Mouse (Mus musculus) neural tube, embryonic 10.5 days (tissue): ENCODE measurements around the gene Rnf220.

Experiments used
- DNase-seq: peaks from one replicate; pipeline ENCODE4 v3.0.0-alpha.2; 2017; ENCODE audit warnings: low spot score; ENCODE audit errors: extremely low spot score

Rnf220 gene

DNA sequence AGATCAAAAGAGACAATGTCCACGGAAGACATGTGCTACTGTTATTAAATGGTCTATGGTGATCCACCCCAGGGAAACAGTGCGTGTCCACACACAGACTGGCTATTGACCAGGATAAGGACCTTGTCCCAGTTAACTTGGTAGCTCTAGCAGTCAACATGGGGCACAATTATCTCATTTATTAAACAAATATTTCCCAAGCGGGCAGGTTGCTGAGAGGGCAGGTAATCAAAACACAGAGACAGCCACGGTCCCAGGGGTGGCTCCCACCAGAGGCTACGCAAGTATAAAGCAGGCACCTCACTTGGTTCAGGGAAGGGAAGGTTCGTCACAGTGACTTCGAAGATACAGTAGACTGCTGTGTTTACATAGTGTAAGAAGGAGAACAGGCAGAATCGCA lies 153.5 kb downstream of the Rnf220 start:
- no peak for DNase-seq

DNA sequence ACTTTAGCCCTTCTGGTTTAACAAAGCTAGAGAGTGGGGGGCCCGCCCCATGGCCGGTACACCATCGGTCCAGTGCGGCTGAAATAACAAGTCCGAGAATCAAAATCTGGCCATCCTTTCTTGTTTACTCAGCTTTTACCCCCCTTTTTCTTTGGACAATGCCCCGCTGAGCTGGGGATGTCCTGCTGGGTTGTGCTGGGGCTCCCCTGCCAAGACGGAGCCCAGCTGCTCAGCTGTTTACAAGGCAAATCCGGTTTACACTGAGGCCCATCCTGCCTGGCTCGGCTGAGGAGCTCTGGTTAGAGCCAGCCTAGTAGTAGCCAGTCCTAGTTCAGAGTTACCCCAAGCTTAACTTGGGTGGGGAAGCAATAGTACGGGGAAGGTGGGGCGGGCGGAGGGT lies 154.1 kb downstream of the Rnf220 start:
- no peak for DNase-seq

DNA sequence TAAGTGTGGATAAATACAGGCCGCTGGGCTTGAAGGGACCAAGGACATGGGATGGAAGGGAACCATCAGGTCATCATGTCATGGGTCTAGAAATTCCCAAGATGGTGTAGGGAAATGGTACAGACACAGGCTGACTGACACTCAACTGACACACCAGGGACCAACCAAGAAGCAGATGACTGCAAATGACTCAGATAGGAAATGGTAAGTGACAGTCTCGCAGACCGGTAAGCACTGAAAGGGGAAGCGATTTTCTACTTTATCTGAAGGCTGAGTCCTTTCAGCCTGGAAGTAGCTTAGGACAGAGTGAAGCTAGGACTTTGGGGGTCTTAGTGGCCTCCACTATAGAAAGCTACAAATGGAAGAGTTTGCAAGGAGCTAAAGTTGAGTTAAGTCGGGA lies 155.6 kb downstream of the Rnf220 start:
- DNase-seq: no peak

DNA sequence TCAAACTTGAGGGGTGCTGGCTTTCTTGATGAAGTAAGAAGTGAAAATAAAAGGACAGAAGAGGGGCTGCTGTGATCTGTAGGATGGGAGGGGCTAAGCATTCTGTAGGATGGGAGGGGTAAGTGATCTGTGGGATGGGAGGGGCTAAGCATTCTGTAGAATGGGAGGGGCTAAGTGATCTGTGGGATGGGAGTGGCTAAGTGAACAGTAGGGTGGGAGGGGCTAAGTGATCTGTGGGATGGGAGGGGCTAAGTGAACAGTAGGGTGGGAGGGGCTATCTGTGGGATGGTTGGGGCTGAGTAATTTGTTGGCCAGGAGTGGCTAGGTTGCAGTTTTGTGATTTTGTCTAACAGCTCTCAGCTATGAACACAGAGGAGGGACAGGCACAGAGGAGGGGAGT lies 157.1 kb downstream of the Rnf220 start:
- no peak for DNase-seq

DNA sequence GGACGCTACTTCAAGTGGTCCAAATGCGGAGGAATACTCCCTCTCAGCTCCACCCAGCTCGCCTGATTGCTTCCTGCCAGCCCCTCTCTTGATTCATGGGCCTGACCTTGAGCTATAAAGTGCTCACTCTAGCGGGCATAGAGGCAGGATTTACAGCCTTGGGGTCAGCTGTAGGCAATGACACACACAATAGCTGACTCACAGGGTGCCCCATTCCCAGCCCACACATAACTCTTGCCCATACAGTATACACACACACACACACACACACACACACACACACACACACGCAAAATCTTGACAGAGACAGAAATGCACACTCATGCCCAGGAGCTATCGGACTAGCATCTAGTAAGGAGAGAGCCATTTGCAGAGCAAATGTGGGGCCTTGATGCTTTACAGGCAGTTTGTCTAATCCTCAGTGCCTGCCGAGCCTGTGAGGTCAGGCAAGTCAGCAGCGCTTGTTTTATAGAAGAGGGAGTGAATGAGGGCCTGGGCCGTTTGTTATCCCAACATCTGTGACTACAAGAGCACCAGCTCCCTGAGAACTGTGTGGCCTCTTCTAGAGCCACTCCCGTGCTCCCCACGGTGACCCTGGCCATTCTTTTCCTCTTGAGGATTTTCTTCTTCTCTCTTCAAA lies 165.9 kb downstream of the Rnf220 start:
- peak; percentile 71 for DNase-seq

DNA sequence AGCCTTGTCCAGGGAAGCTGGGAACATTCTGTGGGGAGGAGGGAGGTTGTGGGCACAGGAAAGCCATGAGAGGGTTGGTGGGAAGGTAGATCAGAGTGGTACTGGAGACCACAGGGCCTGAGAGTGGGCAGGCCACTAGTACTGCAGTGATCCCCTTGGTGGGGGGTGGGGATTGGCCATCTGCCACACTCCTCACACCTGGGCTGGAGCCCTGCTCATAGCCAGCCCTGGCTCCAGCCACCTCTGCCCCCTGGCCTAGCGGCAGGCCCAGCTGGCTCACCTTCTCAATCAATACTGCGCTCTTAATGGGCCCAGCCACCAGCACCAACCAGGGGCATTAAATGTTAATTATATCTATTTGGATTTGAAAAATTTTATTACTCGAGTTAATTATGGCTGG lies 166.7 kb downstream of the Rnf220 start:
- DNase-seq: no peak

DNA sequence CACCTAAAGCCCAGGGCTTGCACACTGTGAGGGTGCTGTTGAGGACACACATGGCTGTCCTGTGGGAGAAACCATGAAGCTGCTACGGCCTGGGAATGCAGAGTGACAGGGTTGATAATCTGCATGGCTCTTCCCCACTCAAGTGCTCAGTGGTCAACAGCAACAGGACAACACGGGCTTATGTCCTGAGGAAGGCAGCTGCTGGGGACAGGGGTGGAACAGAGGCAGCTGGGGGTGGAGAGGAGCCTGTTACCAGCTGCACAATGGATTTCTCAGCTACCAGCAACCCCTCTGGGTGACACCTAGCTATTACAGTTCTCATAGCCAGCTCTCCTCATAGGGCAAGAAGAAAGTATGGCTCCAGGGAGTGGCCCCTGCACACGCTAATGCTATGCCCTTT lies 169.9 kb downstream of the Rnf220 start:
- no peak for DNase-seq

DNA sequence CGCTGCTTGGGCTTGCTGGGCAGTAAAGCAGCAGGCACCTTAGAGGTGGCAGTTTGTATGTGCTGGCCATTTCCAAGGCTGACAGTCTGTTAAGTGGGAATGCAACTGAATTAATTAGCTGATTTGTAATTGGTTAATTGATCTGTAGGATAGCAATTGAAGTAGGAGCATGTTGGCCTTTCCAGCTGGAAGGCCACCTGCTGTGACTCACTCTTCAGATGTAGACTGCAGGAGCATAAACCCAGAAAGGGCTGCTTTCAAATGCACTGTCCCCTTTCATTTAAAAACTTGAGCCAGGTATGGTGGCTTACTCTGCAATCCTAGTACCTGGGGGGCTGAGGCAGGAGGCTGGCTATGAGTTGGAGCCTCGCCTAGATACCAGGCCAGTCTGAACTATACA lies 171.8 kb downstream of the Rnf220 start:
- DNase-seq: no peak

DNA sequence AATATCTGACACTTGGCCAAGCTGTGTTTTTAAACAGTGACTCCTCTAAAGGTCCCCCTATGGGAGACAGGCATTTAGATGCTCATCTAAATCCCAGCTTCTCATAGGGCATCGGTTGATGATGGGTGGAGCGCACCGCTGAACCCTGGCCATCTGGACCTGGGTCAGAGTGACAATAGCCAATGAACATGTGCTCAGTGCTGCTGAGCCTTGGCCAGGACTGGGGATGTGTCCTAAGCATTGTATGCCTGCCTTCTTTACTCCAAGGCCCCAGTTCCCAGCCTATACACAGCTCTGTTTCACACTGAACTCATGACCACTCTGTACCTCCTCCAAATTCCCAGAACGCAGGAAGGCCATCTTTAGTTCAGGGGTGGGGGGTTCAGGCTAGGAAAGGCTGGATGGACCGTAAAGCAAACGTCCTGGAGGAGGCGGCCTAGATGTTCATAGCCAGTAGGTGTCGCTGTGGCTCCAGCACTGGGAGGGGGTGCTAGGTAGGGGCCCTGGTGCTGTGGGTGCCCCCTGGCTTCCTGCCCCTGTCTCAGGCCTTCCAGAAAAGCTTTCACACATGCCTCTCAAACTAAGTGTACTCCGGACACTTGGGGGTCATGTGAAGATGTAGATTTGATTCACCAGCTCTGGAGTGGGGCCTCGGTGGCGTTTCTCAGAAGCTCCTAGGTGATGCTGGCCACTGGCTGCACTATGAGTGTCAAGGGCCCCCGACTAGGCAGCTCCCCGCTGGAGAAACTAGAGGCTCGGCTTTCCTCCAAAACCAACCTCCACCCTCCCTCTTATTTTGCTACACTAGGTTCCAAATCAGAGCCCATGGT lies 173.1 kb downstream of the Rnf220 start:
- peak; percentile 75 for DNase-seq

DNA sequence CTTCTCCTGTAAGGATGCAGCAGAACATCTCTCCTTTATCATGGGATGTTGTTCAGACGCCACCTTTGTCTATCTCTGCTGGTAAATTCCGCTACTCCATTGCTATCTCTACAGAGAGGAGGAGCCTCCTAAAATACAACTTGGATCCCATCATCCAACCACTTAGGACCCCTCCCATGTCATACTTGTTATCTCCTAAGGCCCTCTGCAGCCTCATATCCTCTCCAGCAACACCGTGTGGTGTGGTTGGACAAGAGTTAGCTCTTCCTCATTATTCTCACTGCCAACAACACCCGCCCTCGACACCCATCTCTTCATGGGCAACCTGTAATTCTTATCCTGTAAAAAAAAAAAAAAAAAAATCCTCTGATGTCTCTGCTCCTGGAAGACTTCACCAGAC lies 175.8 kb downstream of the Rnf220 start:
- no peak for DNase-seq

DNA sequence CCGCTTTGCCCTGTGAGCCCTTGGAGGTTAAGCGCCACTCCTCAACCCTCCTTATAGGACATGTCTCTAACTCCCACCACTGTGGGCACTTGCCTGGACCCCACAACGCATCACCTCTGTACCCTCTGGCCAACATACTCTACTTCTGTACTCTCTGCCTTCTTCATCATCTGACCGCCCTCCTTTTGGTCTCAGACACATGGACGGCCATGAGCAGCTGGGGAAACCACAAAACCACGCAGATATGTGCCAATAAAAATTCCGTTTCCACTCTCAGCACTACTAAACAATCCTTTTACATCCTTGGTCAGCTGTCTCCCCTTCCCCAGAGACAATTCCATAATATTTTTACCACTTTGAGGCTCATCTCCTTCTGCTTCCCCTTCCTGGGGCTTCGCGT lies 178.3 kb downstream of the Rnf220 start:
- no peak for DNase-seq

DNA sequence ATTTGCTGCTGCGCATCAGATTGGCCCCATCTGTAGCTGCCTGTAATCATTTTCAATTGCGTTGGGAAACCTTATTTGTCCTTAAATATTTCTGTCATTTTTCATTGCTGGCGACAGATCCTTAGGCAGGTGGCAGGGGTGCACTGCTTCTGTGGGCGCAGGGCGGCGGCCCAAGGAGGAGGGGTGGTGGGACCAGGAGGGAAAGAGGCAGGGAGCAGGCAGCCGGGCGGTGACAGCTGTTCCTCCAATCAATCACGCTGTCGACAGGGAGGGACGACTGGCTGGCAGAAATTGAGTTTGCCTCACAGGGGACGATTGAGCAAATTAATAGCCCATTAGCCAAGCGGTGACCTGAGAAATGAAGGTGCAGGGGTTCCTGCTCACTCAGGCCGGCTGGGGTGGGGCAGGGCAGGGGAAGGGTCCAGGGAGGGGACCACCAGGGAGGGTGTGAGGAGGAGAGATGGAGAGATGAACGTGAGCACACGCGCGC lies 179.1 kb downstream of the Rnf220 start:
- peak; percentile 70 for DNase-seq

DNA sequence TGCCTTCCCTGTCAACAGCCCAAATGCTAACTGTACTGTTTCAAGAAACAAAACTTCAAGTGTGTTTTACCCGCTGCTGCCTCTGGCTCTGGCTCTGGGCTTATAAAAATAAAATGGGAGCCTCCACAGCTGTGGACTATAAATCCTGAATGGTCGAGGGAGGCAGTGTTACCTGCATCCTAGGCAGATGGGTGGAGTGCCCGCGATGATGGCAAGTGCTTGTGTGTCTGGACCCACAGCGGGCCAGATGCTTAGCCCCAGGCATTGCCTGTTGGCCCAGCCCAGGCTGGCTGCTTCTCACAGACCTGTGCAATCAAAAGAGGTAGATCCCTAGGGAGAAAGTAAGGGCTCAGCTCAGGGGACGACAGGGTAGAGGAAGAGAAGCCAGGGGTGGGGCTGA lies 180.1 kb downstream of the Rnf220 start:
- DNase-seq: no peak

DNA sequence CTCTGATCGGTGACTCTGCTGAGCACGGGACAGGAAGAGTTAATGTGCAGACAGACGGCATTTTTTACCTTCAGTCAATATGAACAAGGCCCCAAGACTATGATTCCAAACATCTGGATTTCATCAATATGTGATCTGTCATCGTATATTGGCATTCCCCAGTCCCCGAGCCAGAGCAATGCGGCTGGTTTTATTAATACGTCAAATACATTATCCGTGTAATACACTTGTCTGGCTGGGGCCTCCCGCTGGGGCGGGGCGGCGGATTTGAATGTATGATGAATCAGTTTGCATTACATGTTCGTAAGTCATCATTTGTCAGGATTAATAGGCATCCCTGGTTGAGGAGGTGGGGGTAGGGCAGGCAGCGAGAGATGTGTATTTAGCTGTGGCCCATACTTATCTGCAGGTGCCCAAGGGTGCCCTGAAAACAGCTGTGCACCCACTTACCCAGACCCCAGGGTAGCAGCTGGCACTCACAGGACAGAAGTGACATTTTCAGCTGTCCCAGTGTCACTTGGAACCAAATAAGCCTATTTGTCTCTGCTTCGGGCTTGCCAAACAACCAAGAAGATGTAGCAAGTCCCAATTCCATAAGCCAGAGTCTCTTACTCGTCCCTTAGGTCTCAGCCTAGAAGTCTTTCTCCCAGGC lies 181.9 kb downstream of the Rnf220 start:
- no peak for DNase-seq

DNA sequence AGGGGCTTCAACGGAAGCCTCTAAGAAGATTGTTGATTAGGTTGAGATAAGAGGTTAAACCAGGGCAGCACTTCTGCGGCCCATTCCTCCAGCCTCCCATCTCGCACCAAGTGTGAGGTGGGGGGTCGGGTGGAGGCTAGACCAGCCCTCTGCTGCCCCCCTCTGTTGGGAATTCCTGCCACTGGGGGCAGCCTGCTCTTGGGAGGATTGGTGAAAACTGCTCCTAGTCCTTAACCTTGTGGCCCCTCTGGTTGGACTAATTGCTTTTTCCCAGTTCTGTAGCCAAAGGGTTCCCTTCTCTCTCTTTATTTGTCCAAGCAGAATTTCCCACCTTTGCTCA lies 183.8 kb downstream of the Rnf220 start:
- DNase-seq: no peak

DNA sequence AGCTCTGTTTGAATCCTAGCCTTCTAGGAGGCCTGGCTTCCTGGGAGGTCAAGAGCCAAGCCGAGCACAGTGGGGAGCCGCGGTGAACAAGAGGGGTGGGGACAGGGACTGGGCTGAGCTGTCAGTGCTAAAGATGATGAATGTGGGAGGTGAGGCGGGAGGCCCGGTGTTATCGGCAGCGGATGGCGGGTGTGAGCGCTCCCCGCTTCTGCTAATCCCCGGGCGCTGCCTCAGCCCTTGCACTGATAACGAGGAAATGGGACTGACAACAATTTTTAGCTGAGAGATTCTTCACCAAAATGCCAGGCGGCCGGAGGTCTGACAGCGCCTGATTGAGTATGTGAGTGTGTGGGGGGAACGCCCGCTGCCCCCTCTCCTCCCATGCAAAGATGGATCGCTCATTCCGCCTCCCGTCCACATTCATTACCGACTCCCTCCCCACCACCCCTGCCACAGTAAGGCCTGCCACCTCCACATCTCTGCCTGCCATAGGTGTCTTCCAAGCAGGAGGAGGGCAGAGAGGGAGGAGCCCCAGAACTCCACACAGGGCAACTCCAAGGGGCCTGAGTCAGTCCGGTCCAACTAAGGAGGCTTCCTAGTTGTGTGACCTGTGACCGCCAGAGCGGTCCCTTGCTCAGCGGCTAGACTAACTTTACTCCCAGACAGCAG lies 184.3 kb downstream of the Rnf220 start:
- peak; percentile 61 for DNase-seq

DNA sequence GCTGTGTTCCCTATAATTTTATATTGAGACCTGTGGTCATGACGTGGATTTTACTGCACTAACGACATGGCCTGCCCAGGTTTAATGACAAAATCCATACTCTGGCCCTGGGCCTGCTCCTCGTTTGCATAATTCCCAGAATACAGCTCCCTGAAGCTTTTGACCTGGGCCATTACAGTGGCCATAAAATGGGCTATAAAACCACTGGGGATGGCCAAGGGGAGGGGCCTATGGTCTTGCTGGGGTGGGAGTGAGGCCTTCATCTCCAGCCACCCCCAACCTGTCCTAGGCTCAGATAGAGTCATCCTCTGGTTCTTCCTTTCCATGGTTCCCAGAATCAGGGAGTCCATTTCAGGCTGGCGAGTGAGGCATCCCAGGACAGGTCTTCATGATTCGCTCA lies 185.0 kb downstream of the Rnf220 start:
- no peak for DNase-seq

DNA sequence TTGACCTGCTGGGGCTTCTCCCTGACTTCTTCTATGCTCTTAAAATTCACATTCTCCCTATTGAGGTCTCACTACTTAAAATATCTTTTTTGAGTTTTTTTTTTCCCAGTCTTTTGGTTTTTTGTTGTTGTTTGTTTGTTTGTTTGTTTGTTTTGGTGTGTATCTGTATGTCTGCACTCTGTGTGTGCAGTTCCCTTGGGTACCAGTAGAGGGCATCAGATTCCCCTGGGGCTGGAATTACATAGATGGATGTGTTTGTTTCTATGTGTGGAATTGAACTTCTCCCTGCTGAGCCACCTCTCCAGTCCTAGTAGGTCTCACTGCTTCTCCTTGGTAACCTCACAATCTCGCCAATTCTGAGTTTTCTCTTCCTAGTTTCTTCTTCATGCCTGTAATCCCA lies 187.4 kb downstream of the Rnf220 start:
- no peak for DNase-seq

DNA sequence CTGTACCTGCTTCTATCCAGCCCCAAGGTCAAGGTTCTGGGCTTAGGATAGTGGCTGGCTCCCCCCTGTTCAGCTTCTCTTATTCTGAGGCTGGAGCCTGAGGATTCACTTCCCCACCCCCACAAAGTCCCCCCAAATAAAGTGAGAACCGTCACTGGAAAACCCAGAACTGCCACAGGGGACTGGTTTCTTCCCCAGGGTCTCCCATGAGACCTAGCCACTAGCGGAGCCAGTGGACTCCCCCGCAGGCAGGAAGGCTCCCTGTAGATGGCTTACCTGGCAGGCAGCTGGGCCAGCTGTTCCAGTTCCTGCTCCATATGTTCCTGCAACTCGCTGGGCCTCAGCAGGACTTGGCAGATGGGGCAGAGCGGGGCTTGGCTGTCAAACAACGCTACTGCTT lies 189.6 kb downstream of the Rnf220 start:
- no peak for DNase-seq

DNA sequence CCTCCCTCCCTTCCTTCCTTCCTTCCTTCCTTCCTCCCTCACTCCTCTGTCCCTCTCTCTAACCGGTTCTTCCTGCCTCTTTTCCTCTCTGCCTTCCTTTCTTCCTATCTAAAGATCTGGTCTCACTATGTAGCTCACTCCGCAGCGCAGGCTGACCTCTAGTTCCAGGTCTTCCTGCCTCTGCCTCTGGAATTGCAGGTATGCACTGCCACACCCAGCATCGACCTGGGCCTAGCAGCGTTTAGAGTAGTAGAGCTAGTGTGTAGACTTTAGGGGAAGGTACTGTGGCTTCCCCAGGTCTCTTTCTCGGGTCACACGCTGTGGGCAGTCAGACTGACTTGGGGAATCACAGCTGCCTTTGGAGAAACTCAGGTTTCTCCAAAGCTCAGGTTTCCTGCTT lies 191.4 kb downstream of the Rnf220 start:
- no peak for DNase-seq

DNA sequence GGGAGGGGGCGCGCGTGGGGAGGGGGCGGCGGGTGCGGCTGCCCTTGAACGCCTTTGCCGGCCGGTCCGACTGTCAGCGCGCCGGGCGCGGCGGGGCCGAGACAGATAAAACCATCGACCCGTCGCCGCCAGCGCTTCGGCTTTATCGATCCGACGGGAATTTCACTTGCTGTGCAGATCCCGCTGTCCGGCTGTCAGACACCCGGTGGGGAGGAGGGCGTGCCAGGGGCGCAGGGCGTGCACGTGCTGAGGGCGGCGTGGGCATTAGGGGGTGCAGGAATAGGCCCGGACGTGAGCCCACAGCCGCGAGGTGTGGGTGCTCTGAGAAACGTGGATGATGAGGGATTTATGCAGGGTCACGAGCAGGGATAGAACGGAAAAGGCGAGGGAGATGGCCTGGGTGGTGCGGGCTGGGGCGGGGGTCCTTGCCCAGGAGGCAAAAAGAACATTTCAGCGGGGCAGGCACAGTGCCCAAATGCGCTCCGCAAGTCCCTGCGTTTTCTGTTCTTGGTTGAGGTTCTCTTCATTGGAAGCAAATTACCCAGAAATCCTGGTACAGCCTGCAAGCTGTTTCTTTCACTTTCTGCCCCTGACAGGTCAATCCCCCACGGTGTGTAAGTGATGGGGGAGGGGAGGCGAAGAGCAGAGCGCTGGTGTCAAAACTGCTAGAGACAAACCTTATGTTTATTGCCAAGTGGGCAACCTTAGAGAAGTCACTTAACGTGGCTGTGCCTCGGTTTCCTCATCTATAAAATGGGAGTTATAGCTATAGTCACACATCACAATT lies 192.4 kb downstream of the Rnf220 start:
- DNase-seq: peak; percentile 49
